Mouse (Mus musculus) bone marrow, adult 2 months (tissue): Measurements from ENCODE around the gene Prpsap1.

Source experiments
- CTCF ChIP-seq: fragments of 200-500 bp; IDR thresholded peaks from 2 replicates; pipeline ENCODE4 v1.5.1; 2011; ENCODE audit warnings: low read length, control low read depth; ENCODE audit not compliant: control insufficient read depth, insufficient read depth
- POLR2A ChIP-seq: fragments of 200-500 bp; IDR thresholded peaks from 2 replicates; pipeline ENCODE4 v1.6.1; 2011; ENCODE audit warnings: low read depth, mild to moderate bottlenecking, control low read depth, low read length, borderline replicate concordance; ENCODE audit not compliant: control insufficient read depth

DNA sequence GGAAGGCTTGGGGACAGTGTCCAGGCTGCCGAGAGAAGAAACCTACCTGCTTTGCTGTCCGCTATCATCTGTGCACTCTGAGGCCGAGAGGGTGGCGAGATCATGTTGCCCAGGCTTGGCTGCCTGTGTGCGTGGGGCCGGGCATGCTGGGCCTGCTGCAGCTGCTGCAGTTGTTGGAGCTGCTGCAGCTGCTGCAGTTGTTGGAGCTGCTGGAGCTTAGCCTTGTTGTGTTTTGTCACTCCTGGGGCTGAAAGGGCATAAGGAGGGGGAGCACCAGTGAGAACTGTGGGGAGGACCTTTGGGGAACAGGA is 51.2 kb downstream of the Prpsap1 start:
- TF ChIP-seq CTCF (no peak), POLR2A (no peak)
